Mouse (Mus musculus): Measurements from ENCODE around the gene Arhgef10l. TPM values are rescaled to one million over a fixed set of nuclear protein-coding genes. Genes with fewer than 3 reads are reported as not detected.
A peak's percentile ranks its signal among the peaks of the same experiment; 100 is the strongest.

Arhgef10l gene
- polyA plus RNA-seq, 1 experiment from 2014 or later = 15.9 TPM

DNA sequence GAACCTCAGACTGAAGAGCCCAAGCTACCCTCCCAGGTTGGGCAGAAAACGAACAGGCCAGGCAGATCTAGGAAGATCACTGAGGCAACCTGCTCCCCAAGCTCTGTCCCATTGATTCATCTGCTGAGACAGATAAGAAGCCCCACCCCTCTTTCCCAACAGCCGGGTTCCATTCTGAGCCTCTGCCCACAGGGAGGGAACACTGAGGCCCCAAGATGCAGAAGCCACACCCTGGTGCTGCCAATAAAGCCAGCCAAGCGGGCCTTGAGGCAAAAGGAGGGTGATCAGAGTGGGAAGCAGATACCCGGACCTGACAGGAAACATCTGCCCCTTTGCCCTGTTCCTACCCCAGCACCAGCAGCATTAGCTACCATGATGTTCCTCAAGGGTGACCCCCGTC lies 81.6 kb downstream of the Arhgef10l start:
- no peak overlapping the region for H3K9ac ChIP-seq (ENCODE audit: low read length)
- no peaks in the 10 kb centered on the region for H3K9me3 ChIP-seq (ENCODE audit: control insufficient read depth, low read length)
- WGBS = 65% methylated on average over 5 of the region's 5 CpGs
- H3K4me2 ChIP-seq (ENCODE audit: low read length) = no peak overlapping the region
- no peak overlapping the region for H3K4me3 ChIP-seq (ENCODE audit: control insufficient read depth in 1 of 2, insufficient read depth in 1 of 2, low read depth in 1 of 2, low read length in 2 of 2)
- H3K36me3 ChIP-seq (ENCODE audit: control insufficient read depth, insufficient read depth, low read length) = peaks cover 24% of the 10 kb centered on the region
- peaks cover 20 to 24% of the 10 kb centered on the region in 2 experiments for H3K4me1 ChIP-seq (ENCODE audit: control insufficient read depth in 2 of 2, insufficient read depth in 2 of 2, low read length in 2 of 2)
- no peak overlapping the region for H3K27ac ChIP-seq (replicated peaks in 1 of 2; ENCODE audit: control insufficient read depth in 1 of 2, insufficient read depth in 1 of 2, low read depth in 2 of 2, low read length in 2 of 2)
- no peak for ATAC-seq (ENCODE audit: insufficient number of reproducible peaks, insufficient read depth, low FRiP score, low read depth)
- no peaks in the 10 kb centered on the region for H3K27me3 ChIP-seq (ENCODE audit: control insufficient read depth, insufficient read depth, low read length)

DNA sequence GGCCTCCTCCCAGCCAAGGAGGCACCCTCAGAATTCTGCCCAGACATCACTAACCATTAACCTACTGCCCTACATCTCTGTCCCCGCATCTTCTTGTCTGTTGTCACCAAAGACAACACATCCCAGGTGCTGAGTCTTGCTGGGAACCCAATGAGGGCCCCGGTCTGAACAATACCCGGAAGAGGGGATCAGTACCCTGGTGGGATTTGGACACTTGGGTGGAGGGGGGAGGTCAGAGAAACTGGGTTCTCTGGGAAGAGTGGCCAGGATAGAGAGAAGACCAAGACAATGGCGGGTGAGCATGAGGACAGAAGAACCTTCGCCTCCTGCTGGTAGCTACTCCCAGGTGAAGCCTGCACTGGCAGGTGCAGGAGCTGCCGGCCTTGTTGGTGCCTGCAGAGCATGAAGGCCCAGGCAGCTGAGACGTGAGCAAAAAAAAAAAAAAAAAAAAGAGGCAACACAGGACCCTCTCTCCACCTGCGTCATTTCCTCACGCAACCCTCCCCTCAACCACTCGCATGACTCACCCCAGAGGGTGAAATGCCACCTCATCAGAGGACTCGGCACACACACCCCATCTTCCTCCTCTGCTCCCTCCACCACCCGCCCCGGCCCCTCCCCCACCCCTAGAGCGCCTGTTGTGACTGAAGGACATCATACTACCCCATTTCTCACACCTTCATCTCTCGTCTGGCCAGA lies 83.3 kb downstream of the Arhgef10l start:
- WGBS = 80% methylated on average over 15 of the region's 15 CpGs
- ATAC-seq (ENCODE audit: insufficient number of reproducible peaks, insufficient read depth, low FRiP score, low read depth) = no peak
- Histone ChIP-seq H3K9me3 (ENCODE audit: control insufficient read depth, low read length) (no peaks in the 10 kb centered on the region), H3K27me3 (ENCODE audit: control insufficient read depth, insufficient read depth, low read length) (no peaks in the 10 kb centered on the region), H3K36me3 (ENCODE audit: control insufficient read depth, insufficient read depth, low read length) (peaks cover 32% of the 10 kb centered on the region), H3K4me1 (ENCODE audit: control insufficient read depth in 2 of 2, insufficient read depth in 2 of 2, low read length in 2 of 2) (peaks cover 20 to 24% of the 10 kb centered on the region in 2 experiments), H3K9ac (ENCODE audit: low read length) (no peak overlapping the region), H3K27ac (replicated peaks in 1 of 2; ENCODE audit: control insufficient read depth in 1 of 2, insufficient read depth in 1 of 2, low read depth in 2 of 2, low read length in 2 of 2) (peak overlapping the region in 1 of 2 experiments; percentile 76; a peak in 2 of 4 replicates), H3K4me3 (ENCODE audit: control insufficient read depth in 1 of 2, insufficient read depth in 1 of 2, low read depth in 1 of 2, low read length in 2 of 2) (no peak overlapping the region), H3K4me2 (ENCODE audit: low read length) (no peak overlapping the region)

DNA sequence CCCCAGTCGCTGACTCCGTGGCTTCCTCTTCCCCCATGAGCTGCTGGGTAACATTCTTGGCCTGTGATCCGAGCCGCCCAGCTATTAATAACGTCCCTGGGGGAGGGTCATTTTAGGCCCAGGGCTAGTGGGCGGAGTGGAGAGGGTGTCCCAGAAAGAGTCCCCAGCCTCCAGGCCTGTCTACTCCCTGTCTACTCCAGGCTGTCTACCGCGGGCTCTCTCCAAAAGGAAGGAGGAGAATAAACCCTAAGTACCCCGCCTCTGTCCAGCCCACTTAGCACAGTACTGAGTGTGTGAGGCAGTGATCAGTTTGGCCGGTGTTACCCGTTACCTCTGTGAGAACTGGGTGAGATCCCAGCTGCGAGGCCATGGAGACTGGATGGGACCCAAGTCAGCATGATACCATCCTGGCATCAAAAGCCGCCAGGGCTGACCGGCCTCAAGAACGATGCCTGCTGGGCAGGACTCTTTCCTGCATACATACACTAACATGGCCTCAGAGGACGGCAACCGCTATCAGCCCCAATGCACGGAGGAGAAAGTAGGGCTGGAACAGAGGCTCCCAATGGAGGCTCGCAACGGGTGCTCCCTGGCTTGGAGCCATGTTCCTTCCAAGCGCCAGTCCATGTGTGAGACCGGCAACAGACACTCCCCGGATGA lies 84.0 kb downstream of the Arhgef10l start:
- peaks cover 20 to 24% of the 10 kb centered on the region in 2 experiments for H3K4me1 ChIP-seq (ENCODE audit: control insufficient read depth in 2 of 2, insufficient read depth in 2 of 2, low read length in 2 of 2)
- peaks cover 39% of the 10 kb centered on the region for H3K36me3 ChIP-seq (ENCODE audit: control insufficient read depth, insufficient read depth, low read length)
- H3K9me3 ChIP-seq (ENCODE audit: control insufficient read depth, low read length) = no peaks in the 10 kb centered on the region
- peak overlapping the region; percentile 34 to 42 for H3K4me3 ChIP-seq (ENCODE audit: control insufficient read depth in 1 of 2, insufficient read depth in 1 of 2, low read depth in 1 of 2, low read length in 2 of 2)
- WGBS = 52% methylated on average over 23 of the region's 23 CpGs
- peak overlapping the region; percentile 65 for H3K9ac ChIP-seq (ENCODE audit: low read length)
- ATAC-seq (ENCODE audit: insufficient number of reproducible peaks, insufficient read depth, low FRiP score, low read depth) = peak; percentile 68
- H3K4me2 ChIP-seq (ENCODE audit: low read length) = peak overlapping the region; percentile 63
- no peaks in the 10 kb centered on the region for H3K27me3 ChIP-seq (ENCODE audit: control insufficient read depth, insufficient read depth, low read length)
- H3K27ac ChIP-seq (replicated peaks in 1 of 2; ENCODE audit: control insufficient read depth in 1 of 2, insufficient read depth in 1 of 2, low read depth in 2 of 2, low read length in 2 of 2) = peak overlapping the region; percentile 70 to 76

DNA sequence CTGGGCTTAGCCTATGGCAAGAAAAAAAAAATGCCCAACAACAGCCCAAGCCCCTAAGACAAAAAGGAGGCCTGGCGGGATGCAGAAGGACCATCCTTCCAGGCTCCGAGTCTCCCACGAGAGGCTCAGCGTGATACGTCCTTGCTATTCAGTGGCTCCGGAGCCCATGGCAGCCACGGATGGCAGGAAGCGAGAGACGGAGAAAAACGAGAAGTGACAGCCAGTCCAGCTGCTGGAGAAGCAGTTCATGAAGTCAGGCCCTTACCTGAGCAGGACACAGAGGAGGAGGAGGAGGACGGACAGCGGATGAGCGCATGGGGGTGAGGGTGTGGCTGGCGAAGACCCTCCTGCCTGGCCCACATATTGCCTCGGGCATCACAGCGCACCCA lies 84.5 kb downstream of the Arhgef10l start:
- H3K9ac ChIP-seq (ENCODE audit: low read length) = peak overlapping the region; percentile 65
- H3K36me3 ChIP-seq (ENCODE audit: control insufficient read depth, insufficient read depth, low read length) = peaks cover 44% of the 10 kb centered on the region

DNA sequence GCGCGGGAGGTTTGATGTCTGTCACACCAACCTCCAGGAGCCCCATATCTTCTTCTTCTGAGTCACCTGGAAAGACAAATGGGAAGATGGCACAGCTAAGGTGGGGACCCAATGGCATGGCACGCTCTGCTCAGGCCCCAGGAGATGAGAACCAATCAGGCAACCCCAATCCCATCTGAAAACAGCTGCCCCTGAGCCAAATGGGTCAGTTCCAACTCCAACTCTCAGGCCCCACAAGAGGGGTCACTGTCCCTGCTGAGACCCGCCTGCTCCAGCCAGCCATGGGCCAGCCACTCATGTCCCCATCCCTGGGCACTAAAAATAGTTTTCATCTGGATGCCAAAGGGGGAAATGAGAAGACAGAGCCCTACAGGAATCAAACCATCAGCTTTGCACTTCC lies 84.9 kb downstream of the Arhgef10l start:
- H3K9me3 ChIP-seq (ENCODE audit: control insufficient read depth, low read length) = no peaks in the 10 kb centered on the region
- no peaks in the 10 kb centered on the region for H3K27me3 ChIP-seq (ENCODE audit: control insufficient read depth, insufficient read depth, low read length)
- peak overlapping the region; percentile 34 to 76; a peak in 2 of 4 replicates for H3K27ac ChIP-seq (replicated peaks in 1 of 2; ENCODE audit: control insufficient read depth in 1 of 2, insufficient read depth in 1 of 2, low read depth in 2 of 2, low read length in 2 of 2)
- peak overlapping the region; percentile 63 for H3K4me2 ChIP-seq (ENCODE audit: low read length)
- peaks cover 20 to 24% of the 10 kb centered on the region in 2 experiments for H3K4me1 ChIP-seq (ENCODE audit: control insufficient read depth in 2 of 2, insufficient read depth in 2 of 2, low read length in 2 of 2)
- ATAC-seq (ENCODE audit: insufficient number of reproducible peaks, insufficient read depth, low FRiP score, low read depth) = no peak
- no peak overlapping the region; the same call in 1 of the 2 replicates for H3K9ac ChIP-seq (ENCODE audit: low read length)
- H3K36me3 ChIP-seq (ENCODE audit: control insufficient read depth, insufficient read depth, low read length) = peaks cover 49% of the 10 kb centered on the region
- H3K4me3 ChIP-seq (ENCODE audit: control insufficient read depth in 1 of 2, insufficient read depth in 1 of 2, low read depth in 1 of 2, low read length in 2 of 2) = peak overlapping the region; percentile 34 to 42; a peak in 3 of 4 replicates
- WGBS = 72% methylated on average over 4 of the region's 4 CpGs

More for the DNA sequence above, 84.5 kb downstream of the Arhgef10l start:
- Histone ChIP-seq H3K4me2 (ENCODE audit: low read length) (peak overlapping the region; percentile 63), H3K4me3 (ENCODE audit: control insufficient read depth in 1 of 2, insufficient read depth in 1 of 2, low read depth in 1 of 2, low read length in 2 of 2) (peak overlapping the region; percentile 34 to 42), H3K4me1 (ENCODE audit: control insufficient read depth in 2 of 2, insufficient read depth in 2 of 2, low read length in 2 of 2) (peaks cover 20 to 24% of the 10 kb centered on the region in 2 experiments), H3K27ac (replicated peaks in 1 of 2; ENCODE audit: control insufficient read depth in 1 of 2, insufficient read depth in 1 of 2, low read depth in 2 of 2, low read length in 2 of 2) (peak overlapping the region; percentile 67 to 76), H3K9me3 (ENCODE audit: control insufficient read depth, low read length) (no peaks in the 10 kb centered on the region), H3K27me3 (ENCODE audit: control insufficient read depth, insufficient read depth, low read length) (no peaks in the 10 kb centered on the region)
- 61% methylated on average over 16 of the region's 16 CpGs for WGBS
- no peak for ATAC-seq (ENCODE audit: insufficient number of reproducible peaks, insufficient read depth, low FRiP score, low read depth)

DNA sequence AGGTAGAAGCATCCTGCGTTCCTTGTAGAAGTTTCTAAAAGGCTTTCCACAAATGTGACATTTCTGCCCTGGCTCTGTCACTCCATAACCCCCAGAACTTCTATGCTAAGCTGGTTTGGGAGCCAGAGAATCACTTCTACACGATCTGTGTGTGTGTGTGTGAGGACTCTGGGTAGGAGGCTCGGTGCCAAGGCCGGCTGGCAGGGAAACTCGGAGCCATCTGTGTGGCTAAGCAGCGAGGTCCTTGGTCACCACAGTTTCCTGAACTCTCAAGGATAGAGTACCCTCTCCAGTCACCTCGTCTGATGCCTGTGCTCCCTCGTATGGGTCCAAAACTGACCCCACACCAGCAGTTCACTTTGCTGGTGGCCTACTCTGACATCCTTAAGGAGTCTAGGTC lies 86.2 kb downstream of the Arhgef10l start:
- Histone ChIP-seq H3K9ac (ENCODE audit: low read length) (no peak overlapping the region), H3K36me3 (ENCODE audit: control insufficient read depth, insufficient read depth, low read length) (peaks cover 62% of the 10 kb centered on the region), H3K27me3 (ENCODE audit: control insufficient read depth, insufficient read depth, low read length) (no peaks in the 10 kb centered on the region), H3K27ac (replicated peaks in 1 of 2; ENCODE audit: control insufficient read depth in 1 of 2, insufficient read depth in 1 of 2, low read depth in 2 of 2, low read length in 2 of 2) (no peak overlapping the region), H3K9me3 (ENCODE audit: control insufficient read depth, low read length) (no peaks in the 10 kb centered on the region), H3K4me3 (ENCODE audit: control insufficient read depth in 1 of 2, insufficient read depth in 1 of 2, low read depth in 1 of 2, low read length in 2 of 2) (no peak overlapping the region), H3K4me1 (ENCODE audit: control insufficient read depth in 2 of 2, insufficient read depth in 2 of 2, low read length in 2 of 2) (peaks cover 20 to 24% of the 10 kb centered on the region in 2 experiments), H3K4me2 (ENCODE audit: low read length) (no peak overlapping the region)
- ATAC-seq (ENCODE audit: insufficient number of reproducible peaks, insufficient read depth, low FRiP score, low read depth) = no peak
- 84% methylated on average over 8 of the region's 8 CpGs for WGBS

DNA sequence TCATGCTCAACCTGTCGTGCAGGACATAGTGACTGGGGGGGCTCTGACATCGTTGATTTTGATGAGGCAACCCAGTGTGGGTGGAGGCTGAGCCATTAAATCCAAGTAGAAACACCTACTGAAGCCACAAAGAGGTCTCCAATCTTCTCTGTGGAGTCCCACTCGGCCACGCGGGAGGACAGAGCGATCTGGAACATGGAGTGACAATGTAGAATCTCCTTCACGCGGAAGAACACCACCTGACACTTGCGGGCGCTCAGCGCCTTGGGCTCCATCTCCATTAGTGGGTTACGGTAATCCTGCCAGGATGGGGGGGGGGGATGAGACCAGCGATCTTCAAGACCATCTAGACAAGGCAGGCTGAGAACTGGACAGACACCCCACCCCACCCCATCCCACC lies 86.7 kb downstream of the Arhgef10l start:
- Histone ChIP-seq H3K4me3 (ENCODE audit: control insufficient read depth in 1 of 2, insufficient read depth in 1 of 2, low read depth in 1 of 2, low read length in 2 of 2) (no peak overlapping the region), H3K4me1 (ENCODE audit: control insufficient read depth in 2 of 2, insufficient read depth in 2 of 2, low read length in 2 of 2) (peaks cover 20 to 24% of the 10 kb centered on the region in 2 experiments), H3K4me2 (ENCODE audit: low read length) (no peak overlapping the region), H3K9ac (ENCODE audit: low read length) (no peak overlapping the region), H3K9me3 (ENCODE audit: control insufficient read depth, low read length) (no peaks in the 10 kb centered on the region), H3K36me3 (ENCODE audit: control insufficient read depth, insufficient read depth, low read length) (peaks cover 66% of the 10 kb centered on the region), H3K27ac (replicated peaks in 1 of 2; ENCODE audit: control insufficient read depth in 1 of 2, insufficient read depth in 1 of 2, low read depth in 2 of 2, low read length in 2 of 2) (no peak overlapping the region), H3K27me3 (ENCODE audit: control insufficient read depth, insufficient read depth, low read length) (no peaks in the 10 kb centered on the region)
- ATAC-seq (ENCODE audit: insufficient number of reproducible peaks, insufficient read depth, low FRiP score, low read depth) = no peak
- WGBS = 92% methylated on average over 13 of the region's 13 CpGs
